Mouse (Mus musculus) urinary bladder, adult 2 months (tissue): ENCODE measurements around the gene Gm11172. TPM values are rescaled to one million over a fixed set of nuclear protein-coding genes. Genes with fewer than 3 reads are reported as not detected.
A peak's percentile ranks its signal among the peaks of the same experiment; 100 is the strongest.

Experiments used
- DNase-seq: peaks from one replicate; pipeline ENCODE4 v3.0.0; 2022; ENCODE audit warnings: low spot score
- polyA plus RNA-seq: library from polyadenylated mRNA; depleted of rRNA; stranded (reverse); fragments of >200 nt; gene quantifications from 2 replicates; pipeline ENCODE4 v1.2.3, GENCODE M21; 2012; rRNA removed

The Gm11172 gene
- polyA plus RNA-seq: not detected in 2 replicates

- DNase-seq: no peak
Observed at GRCm38 (mm10) chr16:10812865-10813371, at the start of gene Gm11172. Gene Gm11172 (plus strand): TSS chr16:10812915.

GRCm38 (mm10) chr16:10763540-10764264, 49.0 kb upstream of the Gm11172 start:
- DNase-seq: no peak

- DNase-seq: no peak
Observed at GRCm38 (mm10) chr16:10764323-10764722, 48.4 kb upstream of the Gm11172 start.

- DNase-seq: no peak
Observed at GRCm38 (mm10) chr16:10767158-10767557, 45.6 kb upstream of the Gm11172 start.

- DNase-seq: no peak
Observed at GRCm38 (mm10) chr16:10768821-10769220, 43.9 kb upstream of the Gm11172 start.

- no peak for DNase-seq
Observed at GRCm38 (mm10) chr16:10769661-10770060, 43.1 kb upstream of the Gm11172 start.

GRCm38 (mm10) chr16:10770531-10771325, 42.0 kb upstream of the Gm11172 start:
- DNase-seq: no peak

- DNase-seq: no peak
Observed at GRCm38 (mm10) chr16:10771769-10772510, 40.8 kb upstream of the Gm11172 start.

- no peak for DNase-seq
Observed at GRCm38 (mm10) chr16:10773543-10773942, 39.2 kb upstream of the Gm11172 start.

- DNase-seq: no peak
Observed at GRCm38 (mm10) chr16:10774726-10775125, 38.0 kb upstream of the Gm11172 start.

- DNase-seq: no peak
Observed at GRCm38 (mm10) chr16:10776322-10776721, 36.4 kb upstream of the Gm11172 start.

- DNase-seq: no peak
Observed at GRCm38 (mm10) chr16:10777579-10778160, 35.0 kb upstream of the Gm11172 start.

- no peak for DNase-seq
Observed at GRCm38 (mm10) chr16:10780631-10781120, 32.0 kb upstream of the Gm11172 start.

GRCm38 (mm10) chr16:10781862-10782371, 30.8 kb upstream of the Gm11172 start:
- DNase-seq: no peak

GRCm38 (mm10) chr16:10782377-10783151, 30.2 kb upstream of the Gm11172 start:
- no peak for DNase-seq

GRCm38 (mm10) chr16:10783152-10783434, 29.6 kb upstream of the Gm11172 start:
- DNase-seq: no peak

GRCm38 (mm10) chr16:10783451-10783850, 29.3 kb upstream of the Gm11172 start:
- no peak for DNase-seq

- DNase-seq: peak; percentile 43
Observed at GRCm38 (mm10) chr16:10783883-10784792, 28.6 kb upstream of the Gm11172 start.

GRCm38 (mm10) chr16:10784793-10785370, 27.8 kb upstream of the Gm11172 start:
- DNase-seq: peak; percentile 93
